Mouse (Mus musculus) small intestine, adult 2 months (tissue): ENCODE data around the gene Myh11.

Experiments used
- CTCF ChIP-seq: fragments of 200-500 bp; IDR thresholded peaks from 2 replicates; pipeline ENCODE4 v1.5.1; 2012; ENCODE audit warnings: low read depth, mild to moderate bottlenecking, control low read depth, inconsistent platforms, low read length, moderate library complexity, mixed read lengths; ENCODE audit not compliant: insufficient replicate concordance, insufficient read length; ENCODE audit errors: extremely low read depth
- POLR2A ChIP-seq: fragments of 200-500 bp; IDR thresholded peaks from 2 replicates; pipeline ENCODE4 v1.6.1; 2012; ENCODE audit warnings: low read depth, mild to moderate bottlenecking, control low read depth, inconsistent platforms, low read length, moderate library complexity

DNA sequence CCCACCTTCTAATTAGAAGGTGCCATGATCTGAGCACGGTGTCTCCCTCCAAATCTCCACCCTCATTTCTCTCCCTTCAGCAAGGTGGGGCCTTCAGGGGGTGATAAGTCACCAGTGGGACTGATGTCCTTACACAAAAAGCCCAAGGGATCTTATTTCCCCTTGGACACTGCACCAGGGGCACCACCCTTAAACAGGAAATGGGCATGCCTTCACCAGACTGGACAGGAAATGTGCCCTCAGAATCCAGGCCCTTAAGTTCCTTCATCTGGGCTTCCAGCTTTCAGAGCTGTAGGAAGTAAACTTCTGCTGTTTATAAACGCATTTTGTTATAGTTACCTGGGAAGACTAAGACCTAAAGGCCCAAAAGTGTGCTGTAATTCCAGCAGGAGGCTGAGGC lies 26.7 kb downstream of the Myh11 start:
- TF ChIP-seq CTCF (no peak), POLR2A (no peak)
